Mouse (Mus musculus) kidney, postnatal 10 days (tissue): ENCODE measurements around the gene Olfr323.
A peak's percentile ranks its signal among the peaks of the same experiment; 100 is the strongest.

Experiments used
- DNase-seq: peaks from one replicate; pipeline ENCODE4 v3.0.0; 2021; ENCODE audit warnings: mixed read lengths

Gene Olfr323

GRCm38 (mm10) chr11:58602800-58603560 lies 27.3 kb downstream of the Olfr323 start:
- DNase-seq, result no peak

- no peak for DNase-seq
Measured at GRCm38 (mm10) chr11:58602062-58602461, 28.2 kb downstream of the Olfr323 start.

GRCm38 (mm10) chr11:58597837-58598236 lies 32.5 kb downstream of the Olfr323 start:
- DNase-seq, result no peak

- no peak for DNase-seq
Measured at GRCm38 (mm10) chr11:58594814-58595213, 35.5 kb downstream of the Olfr323 start, which contains the start of gene Olfr324. Gene Olfr324 (plus strand): TSS chr11:58595114.

- no peak for DNase-seq
Measured at GRCm38 (mm10) chr11:58588620-58589250, 41.6 kb downstream of the Olfr323 start.

- DNase-seq, result peak; percentile 57
Measured at GRCm38 (mm10) chr11:58587898-58588348, 42.4 kb downstream of the Olfr323 start.

- DNase-seq, result no peak
Measured at GRCm38 (mm10) chr11:58578636-58579035, 51.7 kb downstream of the Olfr323 start.

GRCm38 (mm10) chr11:58577430-58577829 lies 52.9 kb downstream of the Olfr323 start, which contains the start of gene Olfr325:
Gene Olfr325 (plus strand): TSS chr11:58577730.
- DNase-seq, result no peak
